Mouse (Mus musculus): ENCODE measurements around the gene Wscd2.

- TF ChIP-seq ZNF384 (IDR thresholded peaks at IDR 0.05; ENCODE audit: low read depth, low read length) (no peak), MAFK (IDR thresholded peaks at IDR 0.05; ENCODE audit: insufficient read depth, low read depth, low read length) (no peak), ZC3H11A (IDR thresholded peaks at IDR 0.05; ENCODE audit: borderline replicate concordance, low read depth, low read length) (no peak), HCFC1 (IDR thresholded peaks at IDR 0.05; ENCODE audit: borderline replicate concordance, insufficient read depth, low read length) (no peak)
These were observed 140.0 kb downstream of the Wscd2 start for GRCm38 (mm10) chr5:113630116-113630515.
